Mouse (Mus musculus) midbrain, embryonic 16.5 days (tissue): ENCODE results near the gene Wfdc12. TPM values are rescaled to one million over a fixed set of nuclear protein-coding genes. Genes with fewer than 3 reads are reported as not detected.

Experiments used
- ATAC-seq: fragments of 200-750 bp; cut with Nextera tagmentation; 2 replicates; pipeline ENCODE4 v1.8.0; 2017; ENCODE audit warnings: moderate TSS enrichment
- H3K27ac ChIP-seq: fragments of 300-500 bp; sonication (generic); 2 replicates; pipeline ENCODE4 v1.5.1; 2014; ENCODE audit warnings: mild to moderate bottlenecking, low read length, mixed read lengths
- H3K27me3 ChIP-seq: fragments of 300-500 bp; sonication (generic); 2 replicates; pipeline ENCODE4 v1.6.1; 2014; ENCODE audit warnings: low read depth, low read length, mixed read lengths; ENCODE audit not compliant: control insufficient read depth, insufficient read depth
- H3K36me3 ChIP-seq: fragments of 300-500 bp; sonication (generic); 2 replicates; pipeline ENCODE4 v1.6.1; 2014; ENCODE audit warnings: mild to moderate bottlenecking, low read length, moderate library complexity, mixed read lengths; ENCODE audit not compliant: control insufficient read depth, insufficient read depth
- H3K4me1 ChIP-seq: fragments of 300-500 bp; sonication (generic); 2 replicates; pipeline ENCODE4 v1.6.1; 2014; ENCODE audit warnings: mild to moderate bottlenecking, low read length, mixed read lengths; ENCODE audit not compliant: control insufficient read depth, insufficient read depth
- H3K4me2 ChIP-seq: fragments of 300-500 bp; sonication (generic); 2 replicates; pipeline ENCODE4 v1.6.1; 2014; ENCODE audit warnings: mild to moderate bottlenecking, low read length, mixed read lengths
- H3K4me3 ChIP-seq: fragments of 300-500 bp; sonication (generic); 2 replicates; pipeline ENCODE4 v1.5.1; 2014; ENCODE audit warnings: low read depth, mild to moderate bottlenecking, low read length, moderate library complexity, mixed read lengths
- H3K9ac ChIP-seq: fragments of 300-500 bp; sonication (generic); 2 replicates; pipeline ENCODE4 v1.6.1; 2014; ENCODE audit warnings: low read depth, low read length, mixed read lengths
- H3K9me3 ChIP-seq: fragments of 300-500 bp; sonication (generic); replicated peaks from 2 replicates; pipeline ENCODE4 v1.6.1; 2014; ENCODE audit warnings: mild to moderate bottlenecking, low read length, mixed read lengths; ENCODE audit not compliant: control insufficient read depth, poor library complexity, severe bottlenecking
- WGBS: fragments of 180-500 bp; shearing (Covaris S2); extraction: QIAGEN DNeasy Blood & Tissue Kit; methylation state at CpG from one replicate; pipeline ENCODE4 v1.1.7; 2014; 5-methylcytosine and 5-hydroxymethylcytosine counted together
- polyA plus RNA-seq: library from polyadenylated mRNA; unstranded; fragments of >200 nt; fragmentation: Nextera tagmentation; extraction: Ambion mirVana; gene quantifications from 2 replicates; pipeline ENCODE4 v1.2.1, GENCODE M21; 2015

Gene Wfdc12
- polyA plus RNA-seq, 1 experiment from 2014 or later = not detected

DNA sequence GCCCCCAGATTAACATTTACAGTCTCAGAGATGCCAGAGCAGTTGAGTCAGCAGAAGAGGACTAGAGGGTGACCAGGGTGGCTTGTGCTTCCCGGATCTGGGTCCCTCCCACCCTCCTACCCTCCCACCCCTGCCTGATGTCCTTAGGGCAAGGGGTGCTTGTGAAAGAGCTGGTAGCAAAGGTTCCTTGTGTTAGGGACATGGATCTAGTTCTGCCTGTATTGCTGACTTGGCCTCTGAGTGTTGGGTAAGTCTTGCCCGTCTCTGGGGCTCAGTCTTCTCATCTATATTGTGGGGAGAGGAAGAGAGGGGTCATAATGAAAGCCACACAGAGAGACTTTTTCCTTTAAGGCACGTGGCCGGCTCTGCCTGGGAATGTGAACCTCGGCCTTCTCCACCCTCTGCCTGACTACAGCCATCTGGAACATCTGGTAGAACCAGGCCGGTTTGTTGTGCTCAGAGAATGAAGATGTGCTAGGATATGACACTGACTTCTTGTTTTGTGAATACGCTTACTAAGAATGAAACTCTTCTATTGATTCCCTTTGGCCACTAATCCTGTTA lies 7.6 kb downstream of the Wfdc12 start, which contains the start of gene Wfdc5:
Gene Wfdc5, minus strand, starts transcription at position 51 of the 564 bp plus-strand sequence.
- H3K36me3 ChIP-seq = no peaks in the 10 kb centered on the region
- no peak within 1 kb of the TSS for H3K9ac ChIP-seq
- H3K4me3 ChIP-seq = no peak within 1 kb of the TSS
- no peak for ATAC-seq
- no peak within 1 kb of the TSS for H3K4me2 ChIP-seq
- 59% methylated on average over 7 of the region's 7 CpGs for WGBS
- H3K27me3 ChIP-seq = no peaks in the 10 kb centered on the region; the same call in 1 of the 2 replicates
- H3K9me3 ChIP-seq = no peaks in the 10 kb centered on the region
- H3K4me1 ChIP-seq = no peaks in the 10 kb centered on the region
- H3K27ac ChIP-seq = no peak within 1 kb of the TSS

DNA sequence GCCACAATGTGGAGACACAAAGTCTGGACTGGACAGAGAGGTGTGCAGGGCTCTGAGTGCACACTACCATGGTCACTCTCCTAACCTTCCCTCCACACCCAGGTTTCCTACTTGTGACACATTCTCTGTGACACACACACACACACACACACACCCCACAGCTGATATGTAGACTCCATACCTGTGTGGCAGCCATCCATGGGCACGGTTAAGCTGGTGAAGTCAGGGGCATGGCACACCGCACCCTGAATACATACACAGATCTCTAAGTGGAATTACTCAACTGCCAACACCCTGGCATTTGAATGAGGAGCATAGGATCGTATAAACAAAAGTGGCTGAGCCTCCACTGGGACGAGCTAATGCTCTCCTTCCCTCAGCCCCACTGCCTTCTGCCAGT lies 9.6 kb downstream of the Wfdc12 start:
- Histone ChIP-seq H3K4me2 (no peak overlapping the region), H3K9ac (no peak overlapping the region), H3K27ac (no peak overlapping the region), H3K36me3 (no peaks in the 10 kb centered on the region), H3K27me3 (no peaks in the 10 kb centered on the region; the same call in 1 of the 2 replicates), H3K4me1 (no peaks in the 10 kb centered on the region), H3K4me3 (no peak overlapping the region), H3K9me3 (no peaks in the 10 kb centered on the region)
- ATAC-seq = no peak
- 89% methylated on average over 4 of the region's 4 CpGs for WGBS

DNA sequence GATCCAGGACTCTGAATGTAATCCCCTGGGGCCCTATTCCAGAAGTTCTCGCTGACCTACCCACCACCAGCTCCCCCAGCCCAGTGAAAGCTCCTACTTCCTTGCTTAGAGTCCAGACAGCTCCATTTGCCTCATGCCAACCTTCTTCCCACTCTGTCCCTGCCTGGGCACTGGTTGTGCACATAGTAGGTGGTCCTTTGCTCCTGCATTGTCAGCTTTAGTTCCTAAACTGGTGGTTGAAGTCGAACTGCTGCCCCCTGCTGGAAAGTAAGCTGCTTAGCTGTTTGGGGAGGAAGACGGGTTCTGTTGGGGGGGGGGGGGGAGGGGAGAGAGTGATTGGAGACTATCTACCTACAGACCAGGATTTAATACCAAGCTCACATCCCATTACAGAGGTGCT lies 10.3 kb downstream of the Wfdc12 start:
- H3K9me3 ChIP-seq = no peaks in the 10 kb centered on the region
- H3K27ac ChIP-seq = no peak overlapping the region
- no peak for ATAC-seq
- no peaks in the 10 kb centered on the region; the same call in 1 of the 2 replicates for H3K27me3 ChIP-seq
- WGBS = 35% methylated on average over 3 of the region's 3 CpGs
- no peak overlapping the region for H3K4me2 ChIP-seq
- H3K4me1 ChIP-seq = no peaks in the 10 kb centered on the region
- no peak overlapping the region for H3K4me3 ChIP-seq
- H3K36me3 ChIP-seq = no peaks in the 10 kb centered on the region
- no peak overlapping the region for H3K9ac ChIP-seq

DNA sequence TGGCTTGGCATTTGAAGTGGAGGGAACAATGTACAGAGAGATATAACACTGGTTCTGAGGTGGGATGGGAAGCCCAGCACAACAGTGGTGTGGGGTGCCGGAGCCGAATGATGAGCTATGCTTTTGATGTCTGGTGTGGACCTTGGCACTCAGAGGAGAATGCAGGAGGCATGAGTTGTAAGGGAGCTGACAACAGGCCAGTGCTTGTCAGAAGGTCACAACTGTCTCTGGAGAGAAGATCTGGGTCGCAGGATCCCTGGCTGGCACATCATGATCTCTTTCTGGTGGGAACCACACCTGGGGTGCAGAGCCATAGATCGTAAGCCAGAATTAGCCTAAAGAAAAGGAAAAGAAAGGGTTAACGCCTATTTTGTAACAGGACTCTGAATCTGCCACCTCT lies 12.6 kb downstream of the Wfdc12 start:
- Histone ChIP-seq H3K36me3 (no peaks in the 10 kb centered on the region), H3K27me3 (no peaks in the 10 kb centered on the region; the same call in 1 of the 2 replicates), H3K9me3 (no peaks in the 10 kb centered on the region), H3K4me2 (no peak overlapping the region), H3K4me1 (no peaks in the 10 kb centered on the region), H3K4me3 (no peak overlapping the region), H3K27ac (no peak overlapping the region), H3K9ac (no peak overlapping the region)
- WGBS = 85% methylated on average over 5 of the region's 5 CpGs
- ATAC-seq = no peak

DNA sequence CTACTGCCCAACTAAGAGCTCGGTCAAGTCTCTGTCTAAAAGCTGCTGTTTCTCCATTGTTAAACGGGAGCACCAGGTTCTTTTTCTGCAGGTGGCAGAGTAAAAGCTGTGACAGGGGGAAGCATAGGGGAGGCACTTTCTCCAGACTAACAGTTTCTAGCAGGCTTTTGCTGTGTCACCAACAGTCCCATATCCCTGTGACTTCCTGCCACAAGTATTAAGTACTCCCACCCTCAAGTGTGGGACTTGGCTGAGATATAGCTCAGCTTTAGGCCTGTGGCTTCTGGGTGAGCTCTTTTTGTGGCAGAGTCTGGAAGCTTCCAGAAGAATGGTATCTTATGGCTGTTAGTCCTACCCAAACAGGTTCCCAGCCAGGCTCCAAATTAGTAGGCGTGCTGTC lies 14.6 kb downstream of the Wfdc12 start:
- Histone ChIP-seq H3K4me1 (peaks cover 3% of the 10 kb centered on the region), H3K4me2 (no peak overlapping the region), H3K27ac (no peak overlapping the region), H3K9ac (no peak overlapping the region), H3K36me3 (no peaks in the 10 kb centered on the region), H3K4me3 (no peak overlapping the region), H3K27me3 (peaks cover 12% of the 10 kb centered on the region), H3K9me3 (no peaks in the 10 kb centered on the region)
- 74% methylated on average over 3 of the region's 3 CpGs for WGBS
- no peak for ATAC-seq

DNA sequence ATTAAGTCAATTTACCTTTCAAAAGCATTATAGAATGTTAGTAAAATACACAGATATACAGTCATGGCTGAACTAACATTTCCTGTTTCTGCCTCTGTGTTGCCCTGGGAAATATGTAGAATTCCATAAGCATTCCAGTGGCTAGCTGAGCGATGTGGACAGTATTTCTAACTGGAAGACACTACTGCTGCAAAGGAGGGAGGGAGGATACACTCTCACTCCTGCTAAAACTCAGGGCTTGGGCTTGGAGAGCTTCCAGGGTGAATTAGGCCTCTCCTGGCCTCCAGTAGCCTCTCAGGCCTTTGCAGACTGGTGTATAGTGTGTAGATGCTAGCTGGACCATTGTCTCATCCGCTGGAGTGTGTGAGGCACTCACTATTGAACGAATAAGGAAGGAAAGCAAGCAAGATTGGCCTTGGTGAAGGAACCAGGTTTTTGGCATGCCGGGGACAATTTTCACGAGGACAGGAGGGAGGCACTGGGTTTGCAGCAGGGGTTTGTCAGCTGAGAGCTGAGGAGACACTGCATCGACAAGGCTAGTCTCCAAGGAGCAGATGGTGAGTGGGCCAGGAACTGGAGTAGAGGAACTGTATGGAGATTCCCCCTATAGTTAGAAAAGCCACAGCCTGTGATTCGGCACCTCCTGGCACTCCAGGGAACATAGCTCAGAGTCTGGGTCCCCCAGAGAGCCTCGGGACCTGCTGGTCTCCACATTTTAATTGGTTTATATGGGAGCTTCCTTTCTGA lies 15.6 kb downstream of the Wfdc12 start:
- H3K27me3 ChIP-seq = peaks cover 20% of the 10 kb centered on the region

DNA sequence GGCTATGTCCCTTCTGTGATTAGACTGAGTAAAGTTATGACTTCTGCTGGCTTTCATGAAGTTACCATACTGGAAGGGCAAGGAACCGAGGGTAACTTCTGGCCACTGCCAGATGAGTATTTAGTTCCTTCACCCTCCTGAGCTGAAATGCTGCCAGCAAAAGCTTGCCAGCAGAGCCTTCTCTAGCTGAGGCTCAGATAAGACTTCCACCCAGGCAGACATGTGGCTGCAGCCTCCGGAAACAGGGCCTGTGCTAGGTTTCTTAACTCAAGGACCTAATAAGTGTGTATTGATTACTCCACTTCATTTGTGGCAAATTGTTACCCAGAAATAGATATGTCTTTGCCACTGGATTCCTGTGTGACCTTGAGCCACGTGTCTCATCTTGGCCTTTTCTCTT lies 17.0 kb downstream of the Wfdc12 start:
- no peaks in the 10 kb centered on the region for H3K36me3 ChIP-seq
- H3K4me2 ChIP-seq = no peak overlapping the region
- H3K4me3 ChIP-seq = no peak overlapping the region
- no peak overlapping the region for H3K9ac ChIP-seq
- peaks cover 8% of the 10 kb centered on the region for H3K4me1 ChIP-seq
- no peak overlapping the region for H3K27ac ChIP-seq
- WGBS = 71% methylated on average over 3 of the region's 3 CpGs
- ATAC-seq = no peak
- H3K27me3 ChIP-seq = peaks cover 35% of the 10 kb centered on the region
- no peaks in the 10 kb centered on the region for H3K9me3 ChIP-seq

More for the DNA sequence above, 15.6 kb downstream of the Wfdc12 start:
- no peak overlapping the region for H3K27ac ChIP-seq
- WGBS = 79% methylated on average over 8 of the region's 8 CpGs
- no peaks in the 10 kb centered on the region for H3K36me3 ChIP-seq
- H3K9me3 ChIP-seq = no peaks in the 10 kb centered on the region
- no peak for ATAC-seq
- H3K9ac ChIP-seq = no peak overlapping the region
- H3K4me3 ChIP-seq = no peak overlapping the region
- no peak overlapping the region for H3K4me2 ChIP-seq
- H3K4me1 ChIP-seq = peaks cover 8% of the 10 kb centered on the region

DNA sequence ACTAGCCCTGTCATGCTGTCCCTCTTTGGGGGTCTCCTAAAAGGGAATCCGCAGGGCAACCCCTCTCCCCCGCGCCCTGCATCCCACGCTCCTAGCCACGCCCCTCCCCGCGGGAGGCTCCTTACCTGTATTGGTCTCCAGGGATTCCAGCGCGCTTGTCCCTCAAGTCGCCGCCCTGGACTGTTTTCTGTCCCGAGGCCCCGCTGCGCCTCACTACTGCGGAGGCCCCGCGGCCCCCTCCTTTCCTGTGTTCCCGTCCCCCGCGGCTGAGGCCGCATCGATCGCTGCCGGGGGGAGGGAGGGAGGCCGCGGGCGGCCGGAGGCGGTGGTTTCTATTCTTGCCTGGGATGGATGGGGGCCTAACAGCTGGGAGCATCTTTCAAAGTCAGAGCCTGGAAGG lies 19.5 kb downstream of the Wfdc12 start, which contains the start of gene Kcns1:
Gene Kcns1, minus strand, starts transcription at position 212 of the 400 bp plus-strand sequence.
- Histone ChIP-seq H3K4me3 (peak within 1 kb of the TSS; percentile 38), H3K9me3 (no peaks in the 10 kb centered on the region), H3K4me2 (peak within 1 kb of the TSS; percentile 73), H3K27ac (no peak within 1 kb of the TSS), H3K9ac (0 out of 2 replicates have a peak within 1 kb of the TSS, but pooled peaks have one; percentile 45), H3K36me3 (no peaks in the 10 kb centered on the region), H3K27me3 (peaks cover 59% of the 10 kb centered on the region), H3K4me1 (peaks cover 12% of the 10 kb centered on the region)
- no peak for ATAC-seq
- under 1% methylated on average over 27 of the region's 29 CpGs for WGBS

DNA sequence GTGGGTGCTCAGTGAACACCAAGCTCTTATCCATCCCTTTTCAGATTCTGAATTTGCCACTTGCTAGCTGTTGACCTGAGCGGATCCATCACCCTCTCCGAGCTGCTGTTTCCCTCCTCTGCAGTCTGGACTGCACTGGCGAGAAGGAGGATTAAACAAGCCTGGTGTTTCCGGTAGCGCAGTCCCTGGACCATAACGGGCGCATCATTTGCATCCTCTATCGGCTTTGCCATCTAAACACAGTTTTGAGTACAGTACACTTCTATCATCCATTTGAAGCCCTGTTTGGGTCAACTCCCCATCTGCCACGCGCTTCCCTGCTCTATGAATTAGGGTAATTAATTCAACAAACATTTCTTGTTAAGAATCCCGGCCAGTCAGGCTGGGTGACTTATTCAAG lies 20.1 kb downstream of the Wfdc12 start:
- Histone ChIP-seq H3K9me3 (no peaks in the 10 kb centered on the region), H3K9ac (no peak overlapping the region), H3K27ac (no peak overlapping the region), H3K27me3 (peaks cover 62% of the 10 kb centered on the region), H3K36me3 (no peaks in the 10 kb centered on the region), H3K4me2 (peak overlapping the region; percentile 73), H3K4me1 (peaks cover 12% of the 10 kb centered on the region), H3K4me3 (peak overlapping the region; percentile 38; the same call in 1 of the 2 replicates)
- ATAC-seq = no peak
- WGBS = 1% methylated on average over 11 of the region's 11 CpGs
